Mouse (Mus musculus): ENCODE measurements around the gene Gm42421. TPM values are rescaled to one million over a fixed set of nuclear protein-coding genes. Genes with fewer than 3 reads are reported as not detected.
A peak's percentile ranks its signal among the peaks of the same experiment; 100 is the strongest.

Gm42421 gene
- polyA plus RNA-seq, 1 experiment from 2014 or later, result 1.2 TPM

DNA sequence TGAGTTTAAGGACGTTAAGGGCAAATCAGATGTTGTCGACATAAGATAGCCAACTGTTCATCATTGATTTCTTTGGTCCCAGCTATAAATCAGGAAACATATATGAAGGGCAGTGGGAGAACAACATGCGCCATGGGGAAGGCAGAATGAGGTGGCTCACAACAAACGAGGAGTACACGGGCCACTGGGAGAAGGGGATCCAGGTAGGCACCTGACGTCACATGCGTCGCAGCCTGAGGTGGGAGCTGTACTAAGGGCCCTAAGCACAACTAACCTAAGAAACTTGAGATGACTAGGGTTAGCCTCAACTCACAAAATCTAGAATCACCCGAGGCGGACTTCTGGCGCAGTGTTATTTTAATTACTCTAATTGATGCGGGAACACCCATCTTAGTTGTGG, 20.4 kb downstream of the Gm42421 start:
- H3K27me3 ChIP-seq, result no peaks in the 10 kb centered on the region
- no peak overlapping the region for H3K4me2 ChIP-seq (replicated peaks)
- H3K36me3 ChIP-seq, result no peaks in the 10 kb centered on the region
- 91% methylated on average over 12 of the region's 12 CpGs for WGBS
- H3K9ac ChIP-seq, result no peak overlapping the region
- no peak overlapping the region for H3K27ac ChIP-seq
- no peaks in the 10 kb centered on the region for H3K4me1 ChIP-seq
- H3K4me3 ChIP-seq, result no peak overlapping the region
- no peaks in the 10 kb centered on the region for H3K9me3 ChIP-seq (replicated peaks)
- ATAC-seq (ENCODE audit: low FRiP score), result no peak

DNA sequence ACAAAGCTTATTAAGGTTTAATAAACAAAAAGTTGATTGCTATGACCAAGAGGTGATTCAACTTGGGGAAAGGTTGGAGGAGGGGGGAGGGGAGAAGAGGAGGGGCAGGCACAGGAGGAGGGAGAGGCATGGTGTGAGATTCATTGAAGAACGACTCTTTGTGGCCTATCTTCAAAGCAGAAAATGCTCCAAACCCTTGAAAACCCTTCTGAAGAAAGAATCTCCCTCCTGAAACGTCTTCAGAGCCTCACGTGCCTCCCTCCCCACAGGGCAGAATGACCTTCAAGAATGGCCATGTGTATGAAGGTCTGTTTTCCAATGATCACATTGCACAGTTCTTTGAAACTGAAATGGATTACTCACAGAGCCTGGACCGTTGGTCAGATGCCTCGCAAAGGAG, 22.0 kb downstream of the Gm42421 start:
- Histone ChIP-seq H3K27me3 (no peaks in the 10 kb centered on the region), H3K9ac (no peak overlapping the region), H3K27ac (no peak overlapping the region), H3K36me3 (no peaks in the 10 kb centered on the region), H3K4me1 (no peaks in the 10 kb centered on the region), H3K4me3 (no peak overlapping the region), H3K9me3 (replicated peaks) (no peaks in the 10 kb centered on the region), H3K4me2 (replicated peaks) (no peak overlapping the region)
- ATAC-seq (ENCODE audit: low FRiP score), result no peak
- WGBS, result 46% methylated on average over 5 of the region's 5 CpGs

- no peaks in the 10 kb centered on the region for H3K27me3 ChIP-seq
- H3K27ac ChIP-seq, result no peak overlapping the region
- H3K9me3 ChIP-seq (replicated peaks), result 0 out of 2 replicates have a peak, but pooled peaks cover 8% of the 10 kb centered on the region
- H3K4me2 ChIP-seq (replicated peaks), result no peak overlapping the region
- ATAC-seq (ENCODE audit: low FRiP score), result no peak
- no peak overlapping the region for H3K9ac ChIP-seq
- 0 out of 2 replicates have a peak, but pooled peaks cover 8% of the 10 kb centered on the region for H3K36me3 ChIP-seq
- 90% methylated on average over 6 of the region's 6 CpGs for WGBS
- no peaks in the 10 kb centered on the region for H3K4me1 ChIP-seq
- no peak overlapping the region for H3K4me3 ChIP-seq
Observed at GRCm38 (mm10) chr5:143957101-143957500, 29.1 kb downstream of the Gm42421 start.

GRCm38 (mm10) chr5:143959551-143959950, 31.6 kb downstream of the Gm42421 start:
- no peak overlapping the region for H3K27ac ChIP-seq
- H3K27me3 ChIP-seq, result no peaks in the 10 kb centered on the region
- ATAC-seq (ENCODE audit: low FRiP score), result no peak
- no peak overlapping the region for H3K4me3 ChIP-seq
- H3K4me1 ChIP-seq, result no peaks in the 10 kb centered on the region
- H3K4me2 ChIP-seq (replicated peaks), result no peak overlapping the region
- no peak overlapping the region for H3K9ac ChIP-seq
- WGBS, result 93% methylated on average over 11 of the region's 11 CpGs
- 0 out of 2 replicates have a peak, but pooled peaks cover 8% of the 10 kb centered on the region for H3K36me3 ChIP-seq
- 0 out of 2 replicates have a peak, but pooled peaks cover 8% of the 10 kb centered on the region for H3K9me3 ChIP-seq (replicated peaks)

- ATAC-seq (ENCODE audit: low FRiP score), result no peak
- no peak overlapping the region for H3K27ac ChIP-seq
- no peak overlapping the region for H3K9ac ChIP-seq
- H3K27me3 ChIP-seq, result no peaks in the 10 kb centered on the region
- no peak overlapping the region for H3K4me3 ChIP-seq
- H3K9me3 ChIP-seq (replicated peaks), result 0 out of 2 replicates have a peak, but pooled peaks cover 8% of the 10 kb centered on the region
- H3K4me1 ChIP-seq, result no peaks in the 10 kb centered on the region
- no peak overlapping the region for H3K4me2 ChIP-seq (replicated peaks)
- 88% methylated on average over 8 of the region's 8 CpGs for WGBS
- 0 out of 2 replicates have a peak, but pooled peaks cover 8% of the 10 kb centered on the region for H3K36me3 ChIP-seq
Observed at GRCm38 (mm10) chr5:143961176-143961575, 33.2 kb downstream of the Gm42421 start.

- no peak for ATAC-seq (ENCODE audit: low FRiP score)
- Histone ChIP-seq H3K4me2 (replicated peaks) (no peak overlapping the region), H3K36me3 (no peaks in the 10 kb centered on the region), H3K9me3 (replicated peaks) (no peaks in the 10 kb centered on the region), H3K4me3 (no peak overlapping the region), H3K27ac (no peak overlapping the region), H3K4me1 (no peaks in the 10 kb centered on the region), H3K9ac (no peak overlapping the region), H3K27me3 (no peaks in the 10 kb centered on the region)
- whole genome bisulfite sequencing, result 88% methylated on average over 12 of the region's 12 CpGs
Observed at GRCm38 (mm10) chr5:143965586-143966345, 37.8 kb downstream of the Gm42421 start.

- no peak overlapping the region for H3K4me3 ChIP-seq
- H3K9ac ChIP-seq, result no peak overlapping the region
- no peaks in the 10 kb centered on the region for H3K36me3 ChIP-seq
- no peak overlapping the region for H3K4me2 ChIP-seq (replicated peaks)
- no peaks in the 10 kb centered on the region for H3K27me3 ChIP-seq
- H3K9me3 ChIP-seq (replicated peaks), result no peaks in the 10 kb centered on the region
- no peak overlapping the region for H3K27ac ChIP-seq
- ATAC-seq (ENCODE audit: low FRiP score), result no peak
- no peaks in the 10 kb centered on the region for H3K4me1 ChIP-seq
- 89% methylated on average over 12 of the region's 12 CpGs for WGBS
Observed at GRCm38 (mm10) chr5:143966671-143967070, 38.7 kb downstream of the Gm42421 start.

- H3K4me3 ChIP-seq, result no peak overlapping the region
- WGBS, result 77% methylated on average over 3 of the region's 3 CpGs
- no peak for ATAC-seq (ENCODE audit: low FRiP score)
- no peak overlapping the region for H3K27ac ChIP-seq
- H3K4me1 ChIP-seq, result no peaks in the 10 kb centered on the region
- no peaks in the 10 kb centered on the region for H3K27me3 ChIP-seq
- no peaks in the 10 kb centered on the region for H3K9me3 ChIP-seq (replicated peaks)
- H3K4me2 ChIP-seq (replicated peaks), result no peak overlapping the region
- H3K9ac ChIP-seq, result no peak overlapping the region
- no peaks in the 10 kb centered on the region for H3K36me3 ChIP-seq
Observed at GRCm38 (mm10) chr5:143972628-143973027, 44.7 kb downstream of the Gm42421 start.

GRCm38 (mm10) chr5:143974931-143975630, 47.1 kb downstream of the Gm42421 start:
- H3K27me3 ChIP-seq, result no peaks in the 10 kb centered on the region
- H3K4me2 ChIP-seq (replicated peaks), result no peak overlapping the region
- no peak overlapping the region for H3K9ac ChIP-seq
- H3K36me3 ChIP-seq, result no peaks in the 10 kb centered on the region
- H3K4me1 ChIP-seq, result no peaks in the 10 kb centered on the region
- H3K4me3 ChIP-seq, result no peak overlapping the region
- H3K9me3 ChIP-seq (replicated peaks), result no peaks in the 10 kb centered on the region
- ATAC-seq (ENCODE audit: low FRiP score), result peak; percentile 46; the same call in 1 of the 2 replicates
- 52% methylated on average over 4 of the region's 4 CpGs for WGBS
- no peak overlapping the region for H3K27ac ChIP-seq

DNA sequence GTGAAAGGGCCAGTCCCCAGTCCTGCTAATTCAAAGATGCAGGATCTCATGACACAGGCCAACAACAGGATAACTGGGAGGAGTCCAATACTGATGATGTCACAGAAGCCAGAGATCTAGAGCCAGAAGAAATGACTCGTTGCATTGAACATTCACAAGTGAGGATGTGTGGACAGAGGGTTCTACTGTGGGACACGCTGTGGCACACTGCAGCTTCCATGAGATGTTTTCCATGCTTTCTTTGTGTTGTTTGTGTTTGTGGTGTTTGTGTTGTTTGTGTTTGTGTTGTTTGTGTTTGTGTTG, 47.6 kb downstream of the Gm42421 start:
- no peak overlapping the region for H3K9ac ChIP-seq
- H3K4me1 ChIP-seq, result peaks cover 3% of the 10 kb centered on the region; the same call in 1 of the 2 replicates
- no peaks in the 10 kb centered on the region for H3K9me3 ChIP-seq (replicated peaks)
- WGBS, result 83% methylated on average over 2 of the region's 2 CpGs
- no peaks in the 10 kb centered on the region for H3K27me3 ChIP-seq
- no peaks in the 10 kb centered on the region for H3K36me3 ChIP-seq
- no peak overlapping the region for H3K27ac ChIP-seq
- ATAC-seq (ENCODE audit: low FRiP score), result peak; percentile 13; the same call in 1 of the 2 replicates
- H3K4me2 ChIP-seq (replicated peaks), result no peak overlapping the region
- H3K4me3 ChIP-seq, result no peak overlapping the region

GRCm38 (mm10) chr5:143976232-143976631, 48.3 kb downstream of the Gm42421 start:
- no peak for ATAC-seq (ENCODE audit: low FRiP score)
- Histone ChIP-seq H3K27me3 (no peaks in the 10 kb centered on the region), H3K36me3 (no peaks in the 10 kb centered on the region), H3K4me2 (replicated peaks) (no peak overlapping the region), H3K4me3 (no peak overlapping the region), H3K9ac (no peak overlapping the region), H3K27ac (no peak overlapping the region), H3K9me3 (replicated peaks) (no peaks in the 10 kb centered on the region), H3K4me1 (peaks cover 9% of the 10 kb centered on the region)
- 89% methylated on average over 11 of the region's 11 CpGs for WGBS

DNA sequence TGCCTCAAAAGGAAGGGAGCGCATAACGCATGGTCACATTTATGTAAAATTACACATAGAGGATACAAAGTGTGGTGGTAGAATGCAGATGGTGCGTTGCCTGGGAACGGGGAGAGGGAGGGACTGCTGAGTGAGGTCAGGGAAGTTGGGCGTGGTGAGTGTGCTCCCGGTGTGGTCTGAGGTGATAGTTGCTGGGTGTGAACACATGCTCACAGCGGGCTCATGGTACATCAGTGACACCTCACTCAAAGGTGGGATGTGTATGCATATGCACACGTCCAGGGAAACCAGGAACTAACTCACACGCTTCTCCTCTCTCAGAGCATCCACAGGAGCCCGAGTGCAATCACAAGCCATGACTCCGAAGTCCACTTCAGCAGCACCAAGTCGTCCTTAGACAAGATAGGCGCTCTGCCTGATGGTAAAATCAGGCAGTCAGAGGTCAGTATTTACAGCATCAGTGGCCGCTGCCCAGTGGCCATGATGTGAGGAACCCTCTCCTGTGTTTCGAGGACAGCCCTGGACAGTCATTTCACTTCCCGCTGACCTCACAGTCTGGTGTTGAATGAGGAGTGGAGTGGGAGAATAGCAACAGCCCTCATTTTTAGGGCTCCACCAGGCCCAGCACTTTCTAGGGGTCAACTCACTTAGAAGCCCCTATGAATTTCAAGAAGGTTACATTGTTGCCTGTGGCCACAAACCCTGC, 48.9 kb downstream of the Gm42421 start:
- WGBS, result 78% methylated on average over 16 of the region's 16 CpGs
- no peak overlapping the region for H3K4me2 ChIP-seq (replicated peaks)
- H3K27ac ChIP-seq, result no peak overlapping the region
- no peak overlapping the region for H3K4me3 ChIP-seq
- no peaks in the 10 kb centered on the region for H3K27me3 ChIP-seq
- H3K36me3 ChIP-seq, result no peaks in the 10 kb centered on the region
- no peak overlapping the region for H3K9ac ChIP-seq
- H3K4me1 ChIP-seq, result peaks cover 9% of the 10 kb centered on the region
- no peaks in the 10 kb centered on the region for H3K9me3 ChIP-seq (replicated peaks)
- ATAC-seq (ENCODE audit: low FRiP score), result no peak
